ENCODE assay signal across 8 mouse cellular contexts in the genomic region with DNA sequence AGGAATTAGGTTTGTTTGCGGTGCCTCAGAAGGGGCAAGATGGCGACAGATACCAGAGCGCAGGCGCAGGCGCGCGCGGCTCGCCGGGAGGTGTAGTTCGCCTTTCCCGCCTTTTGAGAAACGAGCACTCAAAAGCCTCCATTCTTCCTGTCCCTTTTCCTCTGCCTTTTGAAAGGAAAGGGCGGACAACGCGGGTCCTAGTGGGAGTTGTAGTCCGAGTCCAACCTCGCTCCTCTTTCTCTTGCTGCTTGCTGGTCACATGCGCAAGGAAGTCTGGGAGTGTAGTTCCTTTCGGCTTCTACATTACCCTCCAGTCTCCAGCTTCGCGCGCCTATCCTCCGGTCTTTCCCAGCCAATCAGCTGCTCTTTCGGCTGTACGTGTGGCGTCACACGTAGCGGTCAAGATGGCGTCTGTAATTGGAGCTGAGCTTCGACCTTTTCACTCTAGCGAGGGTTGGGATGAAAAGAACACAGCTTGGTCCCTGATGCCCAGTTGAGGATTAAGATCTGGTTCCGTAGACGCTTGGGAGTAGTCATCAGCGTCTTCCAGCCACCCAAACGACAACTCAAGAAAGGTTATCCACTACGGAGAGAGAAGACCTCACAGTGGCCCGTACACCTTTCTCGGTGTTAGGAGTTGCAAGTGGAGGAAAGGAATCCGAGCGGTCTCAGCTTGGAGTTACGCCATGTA. TPM values are rescaled to one million over a fixed set of nuclear protein-coding genes. Genes with fewer than 3 reads are reported as not detected.
A peak's percentile ranks its signal among the peaks of the same experiment; 100 is the strongest.
DNase-seq lines count a peak whose midpoint lies in the region; ATAC-seq lines count a peak whose summit lies in the region.

Gene Emsy (minus strand): TSS at position 253 of the 691 bp plus-strand sequence.

- peak within 1 kb of the TSS; percentile 91 for H3K9ac ChIP-seq in hindbrain, embryonic 16.5 days (ENCODE audit: low read depth, low read length)

- peak; percentile 98 for ATAC-seq in hindbrain, embryonic 16.5 days

- peaks cover 19% of the 10 kb centered on the region for H3K4me1 ChIP-seq in hindbrain, embryonic 16.5 days (ENCODE audit: control insufficient read depth, insufficient read depth, low read depth, low read length)

- H3K9me3 ChIP-seq in hindbrain, embryonic 16.5 days (ENCODE audit: control insufficient read depth, low read length): no peaks in the 10 kb centered on the region

- H3K27ac ChIP-seq in hindbrain, embryonic 16.5 days (ENCODE audit: low read depth, low read length): peak within 1 kb of the TSS; percentile 94
- peak within 1 kb of the TSS; percentile 81 for H3K27ac ChIP-seq in macrophage

- peak within 1 kb of the TSS; percentile 95 for H3K4me3 ChIP-seq in hindbrain, embryonic 16.5 days (ENCODE audit: low read length)
- H3K4me3 ChIP-seq in macrophage (ENCODE audit: inconsistent target): peak within 1 kb of the TSS; percentile 90

- no peaks in the 10 kb centered on the region for H3K27me3 ChIP-seq in hindbrain, embryonic 16.5 days (replicated peaks; ENCODE audit: control insufficient read depth, insufficient read depth, low read length)

- WGBS in hindbrain, embryonic 16.5 days: 0% methylated on average over 42 of the region's 42 CpGs
- WGBS in macrophage (ENCODE audit: missing documents): 0% methylated on average over 42 of the region's 42 CpGs

- peak; percentile 89 for DNase-seq in WW6 (ENCODE audit: low read depth, low spot score)
- DNase-seq in cerebellum, postnatal 4 days (ENCODE audit: low spot score in 2 of 2): peak; percentile 70 to 93
- DNase-seq in gastrocnemius, adult 18-20 months (ENCODE audit: low spot score): peak; percentile 96
- peak; percentile 89 to 95 for DNase-seq in left cerebral cortex, adult 18-20 months (ENCODE audit: low spot score in 2 of 2)
- DNase-seq in right cerebral cortex, adult 18-20 months: peak; percentile 99
- DNase-seq in urinary bladder, postnatal 14 days (ENCODE audit: low spot score): peak; percentile 93

- peaks cover 54% of the 10 kb centered on the region for H3K79me2 ChIP-seq in macrophage (ENCODE audit: inconsistent target)

- H3K36me3 ChIP-seq in hindbrain, embryonic 16.5 days (ENCODE audit: control insufficient read depth, insufficient read depth, low read length): no peaks in the 10 kb centered on the region
- H3K36me3 ChIP-seq in macrophage (ENCODE audit: inconsistent target): 0 out of 2 replicates have a peak, but pooled peaks cover 8% of the 10 kb centered on the region

- peak within 1 kb of the TSS; percentile 85 for H3K4me2 ChIP-seq in hindbrain, embryonic 16.5 days (ENCODE audit: low read length)

RNA-seq across cellular contexts. Expression of gene Emsy, which starts in this region (rescaled TPM):
- 10 to 100 TPM; 14.2 to 18.5 TPM for total RNA-seq in gastrocnemius, adult 18-20 months (2021)
- polyA plus RNA-seq in hindbrain, embryonic 16.5 days (2015; fragmentation: Nextera tagmentation; extraction: Ambion mirVana): 28.1 and 37.7 TPM in 2 replicates
- 10 to 100 TPM; 62.8 to 64.8 TPM for total RNA-seq in left cerebral cortex, adult 18-20 months (2021)
- total RNA-seq in macrophage (2018; cell fraction: chromatin; rRNA removed): 100 to 1,000 TPM in 10 of 26 experiments, 10 to 100 TPM in 16; 18.3 to 144 (median 88.4) TPM
- total RNA-seq in macrophage (2018; cell fraction: cytosol; rRNA removed): 10 to 100 TPM in 22 of 26 experiments, 1 to 10 TPM in 4; 4.3 to 22.1 (median 15.1) TPM
- total RNA-seq in macrophage (2018; cell fraction: nucleus; rRNA removed): 100 to 1,000 TPM in 1 of 26 experiments, 10 to 100 TPM in 25; 11.6 to 110 (median 45.6) TPM
- polyA plus RNA-seq in macrophage (2018): 10.4 to 23.6 TPM (median 14.0 TPM) in 3 replicates

Comparison
In these comparisons a context has a peak if more than half of its experiments do, and no peak if none do; other contexts are left out.
1. Peak in every context shown above with its lines: DNase-seq, ATAC-seq, H3K4me3 ChIP-seq and H3K27ac ChIP-seq.